Mouse (Mus musculus): ENCODE measurements around the gene Zwint. TPM values are rescaled to one million over a fixed set of nuclear protein-coding genes. Genes with fewer than 3 reads are reported as not detected.

Zwint gene
- total and polyA plus RNA-seq, 3 experiments, result 173 to 257 (median 248) TPM

DNA sequence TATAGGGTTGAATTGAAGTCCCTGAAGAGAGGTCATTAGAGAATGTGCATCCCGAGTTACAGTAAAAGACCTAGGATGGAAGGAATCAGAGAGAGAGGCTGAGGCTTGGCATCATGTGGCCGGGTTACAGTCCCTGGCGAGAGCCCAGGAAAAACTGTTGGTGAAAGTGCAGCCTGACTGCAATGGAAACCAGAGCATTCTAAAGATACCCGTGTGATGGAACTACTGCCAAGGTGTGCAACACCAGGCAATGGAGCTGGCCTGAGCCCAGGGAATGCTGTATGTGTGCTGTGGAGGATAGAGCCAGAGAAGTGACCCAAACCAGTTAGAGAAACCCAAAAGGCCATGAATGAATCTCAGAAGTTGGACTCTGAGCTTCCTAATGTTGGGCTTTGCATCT lies 24.4 kb downstream of the Zwint start:
- peaks cover under 1% of the 10 kb centered on the region for H3K9me3 ChIP-seq (replicated peaks; ENCODE audit: low read length)
- H3K27ac ChIP-seq (ENCODE audit: insufficient read depth, low read depth), result no peak overlapping the region
- H3K4me2 ChIP-seq (ENCODE audit: insufficient read depth, low read depth, poor library complexity, severe bottlenecking), result no peak overlapping the region
- peaks cover under 1 to 6% of the 10 kb centered on the region in 2 experiments for H3K36me3 ChIP-seq (replicated peaks in 1 of 2; ENCODE audit: control insufficient read depth in 1 of 2, insufficient read depth in 1 of 2, low read length in 1 of 2)
- TF ChIP-seq USF2 (conservative IDR thresholded peaks at IDR 0.05; ENCODE audit: low read depth, low read length), result no peak
- no peak for TF ChIP-seq ELF1 (IDR thresholded peaks at IDR 0.05; ENCODE audit: low read depth, low read length)
- no peak for TF ChIP-seq EP300 (IDR thresholded peaks at IDR 0.05; ENCODE audit: low read length)
- TF ChIP-seq SMC3 (IDR thresholded peaks at IDR 0.05; ENCODE audit: low read depth, low read length), result no peak
- TF ChIP-seq CHD1 (IDR thresholded peaks at IDR 0.05; ENCODE audit: low read depth, low read length), result no peak
- TF ChIP-seq ZNF384 (IDR thresholded peaks at IDR 0.05; ENCODE audit: low read depth, low read length), result no peak
- TF ChIP-seq E2F4 (IDR thresholded peaks at IDR 0.05; ENCODE audit: insufficient replicate concordance, low read depth, low read length), result no peak
- TF ChIP-seq CHD2 (IDR thresholded peaks at IDR 0.05; ENCODE audit: low read length), result no peak
- no peak for TF ChIP-seq ETS1 (conservative IDR thresholded peaks at IDR 0.05; ENCODE audit: low read depth, low read length)
- no peak for TF ChIP-seq SIN3A (IDR thresholded peaks at IDR 0.05; ENCODE audit: low read length)
- no peak overlapping the region for H3K9ac ChIP-seq (ENCODE audit: insufficient read depth, low read depth)
- dilution Hi-C loops (cut with MboI; ENCODE audit: extremely low pct_ligation_motif_present, extremely low pct_unique_long_range_greater_than_20kb, low sequenced_read_pairs), result no loop called here
- H3K79me2 ChIP-seq (replicated peaks; ENCODE audit: control insufficient read depth, extremely low read depth, insufficient read depth, poor library complexity, severe bottlenecking), result no peaks in the 10 kb centered on the region
- no peak overlapping the region for H3K4me3 ChIP-seq (replicated peaks in 1 of 3; ENCODE audit: low read depth in 2 of 3, low read length in 2 of 3, poor library complexity in 1 of 3)
- in situ Hi-C loops (cut with MboI; ENCODE audit: low pct_ligation_motif_present, low pct_unique_long_range_greater_than_20kb, low sequenced_read_pairs), result no loop called here
- no peaks in the 10 kb centered on the region for H3K27me3 ChIP-seq (replicated peaks)
- H3K4me1 ChIP-seq (ENCODE audit: control insufficient read depth in 1 of 2, insufficient read depth in 2 of 2), result peaks cover 7 to 17% of the 10 kb centered on the region in 2 experiments; a peak in 2 of 4 replicates
- DNase-seq (ENCODE audit: extremely low read depth), result no peak

DNA sequence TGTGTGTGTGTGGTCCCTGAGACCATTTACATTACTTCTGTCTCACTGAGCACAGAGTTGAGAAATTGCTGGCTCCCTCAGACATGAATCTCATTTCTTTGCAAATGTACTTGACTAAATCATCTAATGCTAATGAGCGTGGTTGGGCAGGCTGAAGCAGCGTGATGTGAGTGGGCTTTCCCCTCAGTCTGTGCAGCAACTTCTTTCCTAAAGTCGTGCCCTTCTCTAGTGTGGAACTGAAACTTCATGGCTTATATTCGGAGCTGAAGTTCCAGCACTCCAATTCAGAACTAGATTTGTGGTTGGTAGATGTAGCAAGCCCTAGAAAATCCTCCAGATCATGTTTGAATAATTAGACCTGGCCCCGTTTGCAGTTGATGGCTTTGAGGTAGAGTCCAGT lies 46.4 kb downstream of the Zwint start:
- dilution Hi-C loops (cut with MboI; ENCODE audit: extremely low pct_ligation_motif_present, extremely low pct_unique_long_range_greater_than_20kb, low sequenced_read_pairs) (no loop called here), in situ Hi-C loops (cut with MboI; ENCODE audit: low pct_ligation_motif_present, low pct_unique_long_range_greater_than_20kb, low sequenced_read_pairs) (no loop called here)
- Histone ChIP-seq H3K9me3 (replicated peaks; ENCODE audit: low read length) (no peaks in the 10 kb centered on the region), H3K79me2 (replicated peaks; ENCODE audit: control insufficient read depth, extremely low read depth, insufficient read depth, poor library complexity, severe bottlenecking) (no peaks in the 10 kb centered on the region), H3K4me2 (ENCODE audit: insufficient read depth, low read depth, poor library complexity, severe bottlenecking) (peak overlapping the region; percentile 48), H3K9ac (ENCODE audit: insufficient read depth, low read depth) (no peak overlapping the region), H3K27me3 (replicated peaks) (no peaks in the 10 kb centered on the region), H3K36me3 (replicated peaks in 1 of 2; ENCODE audit: control insufficient read depth in 1 of 2, insufficient read depth in 1 of 2, low read length in 1 of 2) (no peaks in the 10 kb centered on the region), H3K4me3 (replicated peaks in 1 of 3; ENCODE audit: low read depth in 2 of 3, low read length in 2 of 3, poor library complexity in 1 of 3) (no peak overlapping the region), H3K4me1 (ENCODE audit: control insufficient read depth in 1 of 2, insufficient read depth in 2 of 2) (peaks cover 16 to 29% of the 10 kb centered on the region in 2 experiments), H3K27ac (ENCODE audit: insufficient read depth, low read depth) (peak overlapping the region; percentile 88)
- peak; percentile 9; the same call in 1 of the 2 replicates for TF ChIP-seq JUN (IDR thresholded peaks at IDR 0.05; ENCODE audit: insufficient read depth, low read depth, low read length)
- TF ChIP-seq TCF12 (IDR thresholded peaks at IDR 0.05; ENCODE audit: low read depth, low read length), result peak; percentile 40; the same call in 1 of the 2 replicates
- TF ChIP-seq EP300 (IDR thresholded peaks at IDR 0.05; ENCODE audit: low read length), result peak; percentile 94
- TF ChIP-seq MEF2A (IDR thresholded peaks at IDR 0.05; ENCODE audit: borderline replicate concordance, low read depth, low read length), result peak; percentile 66
- peak; percentile 85 for TF ChIP-seq BHLHE40 (IDR thresholded peaks at IDR 0.05; ENCODE audit: low read depth, low read length)
- peak; percentile 97 for TF ChIP-seq IRF4 (IDR thresholded peaks at IDR 0.05; ENCODE audit: low read depth, low read length)
- TF ChIP-seq MYC (IDR thresholded peaks at IDR 0.05; ENCODE audit: low read depth, low read length), result peak; percentile 20; the same call in 1 of the 2 replicates
- TF ChIP-seq ELF1 (IDR thresholded peaks at IDR 0.05; ENCODE audit: low read depth, low read length), result no peak
- TF ChIP-seq ETS1 (conservative IDR thresholded peaks at IDR 0.05; ENCODE audit: low read depth, low read length), result peak; percentile 62; the same call in 1 of the 2 replicates
- TF ChIP-seq MAZ (IDR thresholded peaks at IDR 0.05; ENCODE audit: low read depth, low read length), result no peak
- DNase-seq (ENCODE audit: extremely low read depth), result peak; percentile 86

All from CH12.LX (cell line).